Comparison of ENCODE assay signal across 25 mouse cellular contexts in genomic region chr2:73204328-73204727, GRCm38 (mm10). TPM values are rescaled to one million over a fixed set of nuclear protein-coding genes. Genes with fewer than 3 reads are reported as not detected.
DNase-seq lines count a peak whose midpoint lies in the region; ATAC-seq and TF ChIP-seq lines count a peak whose summit lies in the region.
"Had no signal": no experiment of that assay in that cellular context is flagged by ENCODE, and none has a peak within 500 bp of the region (broad histone marks: within the 10 kb centered on the region; RNA-seq: fewer than 3 reads in every experiment).

No protein-coding gene starts in this region.

- ATAC-seq in activated CD4-positive, CD25-positive, alpha-beta regulatory T cell, adult 4 months: peak; percentile 61
- ATAC-seq in inflammation-experienced regulatory T-cells, adult 6 months: peak; percentile 63
- ATAC-seq in intestine, postnatal 0 days: no peak
- ATAC-seq: forebrain, embryonic 14.5 days; forebrain, embryonic 16.5 days; Patski had no signal

- no peaks in the 10 kb centered on the region for H3K27me3 ChIP-seq in intestine, postnatal 0 days (replicated peaks; ENCODE audit: control insufficient read depth, insufficient read depth, low read length)
- H3K27me3 ChIP-seq: CH12.LX; embryonic facial prominence, embryonic 13.5 days; embryonic facial prominence, embryonic 15.5 days; forebrain, embryonic 12.5 days; Patski had no signal

- H3K9me3 ChIP-seq in intestine, postnatal 0 days (ENCODE audit: control insufficient read depth): no peaks in the 10 kb centered on the region
- H3K9me3 ChIP-seq: embryonic facial prominence, embryonic 13.5 days; embryonic facial prominence, embryonic 15.5 days; forebrain, embryonic 10.5 days; forebrain, embryonic 12.5 days; G1E had no signal

- TF ChIP-seq CTCF in intestine, postnatal 0 days (IDR thresholded peaks at IDR 0.05; ENCODE audit: low read depth): no peak

- H3K4me2 ChIP-seq in intestine, postnatal 0 days (replicated peaks; ENCODE audit: low read depth): no peak overlapping the region
- H3K4me2 ChIP-seq: embryonic facial prominence, embryonic 13.5 days; embryonic facial prominence, embryonic 15.5 days; forebrain, embryonic 12.5 days had no signal

- H3K4me3 ChIP-seq in intestine, postnatal 0 days (ENCODE audit: low read depth, low read length): no peak overlapping the region
- H3K4me3 ChIP-seq: embryonic facial prominence, embryonic 13.5 days; embryonic facial prominence, embryonic 15.5 days; erythroblast, embryonic 14.5 days; forebrain, embryonic 10.5 days; forebrain, embryonic 12.5 days had no signal

- 73% methylated on average over 6 of the region's 6 CpGs for WGBS in intestine, postnatal 0 days

- peak; percentile 20 for DNase-seq in CD4-positive, CD25-positive, alpha-beta regulatory T cell, adult 2 months (ENCODE audit: low read depth, low spot score)
- no peak for DNase-seq in kidney, adult 9 months
- DNase-seq in kidney, postnatal 14 days: no peak
- no peak for DNase-seq in left cerebral cortex, adult 9 months (ENCODE audit: low spot score in 2 of 2)
- DNase-seq: adrenal gland, adult 2 months; adrenal gland, postnatal 10 days; adrenal gland, postnatal 25 days; cerebellum, adult 11 months; cerebellum, adult 18-20 months; cerebellum, adult 8-10 months; cerebellum, adult 9-11 months; cerebellum, postnatal 14 days had no signal

- no peak overlapping the region for H3K9ac ChIP-seq in intestine, postnatal 0 days (ENCODE audit: low read depth, low read length)
- H3K9ac ChIP-seq: embryonic facial prominence, embryonic 13.5 days; embryonic facial prominence, embryonic 15.5 days; forebrain, embryonic 12.5 days had no signal

- H3K27ac ChIP-seq in intestine, postnatal 0 days (ENCODE audit: low read depth, low read length): no peak overlapping the region
- H3K27ac ChIP-seq: embryonic facial prominence, embryonic 13.5 days; embryonic facial prominence, embryonic 15.5 days; forebrain, embryonic 10.5 days; forebrain, embryonic 12.5 days had no signal

- H3K36me3 ChIP-seq in intestine, postnatal 0 days (ENCODE audit: control insufficient read depth, insufficient read depth): 0 out of 2 replicates have a peak, but pooled peaks cover 2% of the 10 kb centered on the region

- H3K4me1 ChIP-seq in intestine, postnatal 0 days (replicated peaks; ENCODE audit: control insufficient read depth, insufficient read depth, low read length): no peaks in the 10 kb centered on the region
- H3K4me1 ChIP-seq: embryonic facial prominence, embryonic 13.5 days; embryonic facial prominence, embryonic 15.5 days; forebrain, embryonic 10.5 days; forebrain, embryonic 12.5 days had no signal

RNA-seq across cellular contexts. Expression of gene Ola1, which starts 14.4 kb away (rescaled TPM):
- polyA plus RNA-seq in activated CD4-positive, CD25-positive, alpha-beta regulatory T cell, adult 4 months (2017; shearing (Covaris generic)): 100 to 1,000 TPM in 1 of 2 experiments, 10 to 100 TPM in 1; 79.2 to 103 TPM
- polyA plus RNA-seq in inflammation-experienced regulatory T-cells, adult 6 months (2017; shearing (Covaris generic)): 10 to 100 TPM; 68.4 to 91.6 (median 88.3) TPM
- polyA plus RNA-seq in intestine, postnatal 0 days (2015; fragmentation: Nextera tagmentation; extraction: Ambion mirVana): 42.3 and 43.3 TPM in 2 replicates
